Mouse (Mus musculus): ENCODE measurements around the gene Prkag1.
"Not testable (repeated sequence)": the region's sequence is repeated elsewhere in the genome, so short reads cannot be mapped to it uniquely, and the experiment has no call there.

Prkag1 gene

GRCm38 (mm10) chr15:98823434-98823833, 7.9 kb downstream of the Prkag1 start:
- no peak for DNase-seq (ENCODE audit: low spot score in 2 of 2)

DNA sequence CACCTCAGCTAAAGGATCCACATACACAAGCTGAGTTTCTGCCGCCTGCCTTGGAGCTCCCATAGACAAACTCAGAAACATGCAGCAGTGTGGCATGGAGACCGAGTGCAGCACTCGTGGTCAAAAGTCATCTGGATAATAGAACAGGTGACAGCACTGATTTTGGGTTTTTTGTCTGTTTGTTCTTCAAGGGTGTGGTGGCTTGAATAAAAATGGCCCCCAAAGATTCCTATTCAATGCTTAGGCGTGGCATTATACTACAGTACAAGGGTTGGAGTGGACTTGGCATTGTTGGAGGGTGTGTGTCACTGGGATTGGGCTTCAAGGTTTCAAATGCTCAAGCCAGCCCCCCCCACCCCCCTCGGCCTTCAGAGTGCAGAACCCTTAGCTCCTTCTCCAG, 9.2 kb downstream of the Prkag1 start:
- no peak for DNase-seq (ENCODE audit: low spot score in 2 of 2)

DNA sequence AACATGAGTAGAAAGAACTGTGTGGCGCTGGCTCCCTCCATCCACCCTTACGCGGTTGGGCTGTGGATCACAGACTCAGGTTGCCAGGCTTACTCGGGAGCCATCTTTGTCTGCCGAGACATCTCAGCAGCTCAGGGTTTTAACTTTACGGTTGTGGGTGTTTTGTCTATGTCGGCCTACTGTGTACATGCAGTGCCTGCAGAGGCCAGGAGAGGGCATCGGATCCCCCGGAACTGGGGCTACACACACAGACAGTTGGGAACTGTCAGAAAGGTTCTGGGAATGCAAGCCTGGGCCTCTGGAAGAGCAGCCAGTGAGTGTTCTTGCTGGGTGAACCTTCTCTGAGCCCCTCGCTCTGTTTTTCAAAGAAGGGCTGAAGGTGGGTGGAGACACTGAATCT, 9.9 kb downstream of the Prkag1 start:
- DNase-seq (ENCODE audit: low spot score in 2 of 2): no peak

DNA sequence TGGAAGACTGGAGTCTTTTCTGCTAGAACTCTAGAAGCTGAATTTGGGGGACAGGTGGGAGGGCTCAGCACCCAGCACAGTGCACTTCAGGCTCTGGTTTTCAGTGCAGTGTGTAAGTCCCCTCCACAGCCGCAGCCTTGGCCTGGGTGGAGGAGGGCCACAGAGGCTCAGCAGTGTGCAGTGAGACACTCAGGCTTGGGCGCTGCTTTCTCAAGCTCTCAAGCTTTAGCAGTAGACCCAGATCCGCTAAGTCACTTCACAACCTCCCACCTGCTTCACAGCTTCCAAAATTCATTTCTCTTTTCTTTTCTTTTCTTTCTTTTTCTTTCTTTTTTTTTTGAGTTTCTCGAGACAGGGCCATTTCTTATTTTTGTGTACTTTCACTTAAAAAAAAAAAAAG, 10.4 kb downstream of the Prkag1 start:
- DNase-seq (ENCODE audit: low spot score in 2 of 2): no peak

DNA sequence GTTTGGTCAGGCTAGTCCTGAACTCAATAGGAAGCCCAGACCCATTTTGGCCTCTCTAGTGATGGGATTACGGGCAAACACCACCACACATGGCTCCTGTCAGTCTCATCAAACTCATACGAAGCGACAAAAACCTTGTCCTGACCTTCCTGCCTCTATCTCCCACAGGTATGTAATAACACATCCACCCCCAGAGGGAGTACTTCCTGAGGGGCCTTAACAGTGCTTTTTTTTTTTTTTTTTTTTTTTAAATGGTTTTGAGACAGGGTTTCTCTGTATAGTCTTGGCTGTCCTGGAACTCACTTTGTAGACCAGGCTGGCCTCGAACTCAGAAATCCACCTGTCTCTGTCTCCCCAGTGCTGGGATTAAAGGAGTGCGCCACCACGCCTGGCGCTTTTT, 13.2 kb downstream of the Prkag1 start:
- DNase-seq (ENCODE audit: low spot score in 2 of 2): no peak

DNA sequence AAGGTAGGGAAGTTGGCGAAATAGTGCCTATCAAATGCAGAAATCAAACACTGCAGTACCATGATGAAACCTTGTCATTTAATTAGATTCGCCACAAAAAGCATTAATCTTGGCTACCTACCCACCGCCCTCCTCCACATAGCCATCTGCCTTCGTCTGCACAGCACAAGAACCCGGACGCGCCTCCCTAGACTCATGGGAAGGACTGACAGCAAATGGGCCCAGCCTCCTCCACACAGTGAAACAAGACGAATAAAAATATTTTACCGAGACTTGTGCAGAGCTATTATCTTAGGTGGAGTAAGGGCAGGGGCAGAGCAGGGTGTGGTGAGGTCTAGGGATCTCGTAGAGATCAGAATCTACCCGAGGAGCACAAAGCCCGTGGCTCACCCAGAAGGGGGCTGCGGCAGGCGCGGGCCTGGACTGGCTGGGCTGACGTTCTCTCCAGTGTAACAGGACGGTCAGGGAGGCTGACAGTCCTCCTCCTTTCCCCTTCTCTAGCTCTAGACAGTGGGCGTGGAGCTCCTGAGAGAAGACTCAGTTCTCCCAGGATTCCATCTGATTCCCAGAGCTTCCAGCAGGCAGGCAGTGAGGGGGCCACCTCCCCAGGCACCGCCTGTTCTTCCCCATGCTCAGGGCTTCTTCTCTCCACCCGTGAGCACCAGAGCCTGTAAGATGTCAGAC, 18.4 kb downstream of the Prkag1 start:
- no peak for DNase-seq (ENCODE audit: low spot score in 2 of 2)

DNA sequence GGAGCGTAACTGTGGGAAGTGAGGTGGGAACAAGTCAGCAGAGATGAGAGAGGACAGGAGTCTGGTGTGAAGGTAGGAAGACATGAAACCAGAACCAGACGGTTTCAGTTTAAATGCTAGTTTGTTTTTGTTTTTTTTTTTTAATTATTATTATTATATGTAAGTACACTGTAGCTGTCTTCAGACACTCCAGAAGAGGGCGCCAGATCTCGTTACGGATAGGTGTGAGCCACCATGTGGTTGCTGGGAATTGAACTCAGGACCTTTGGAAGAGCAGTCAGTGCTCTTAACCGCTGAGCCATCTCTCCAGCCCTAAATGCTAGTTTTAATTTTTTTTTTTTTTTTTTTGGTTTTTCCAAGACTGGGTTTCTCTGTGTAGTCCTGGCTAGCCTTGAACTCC, 21.1 kb downstream of the Prkag1 start:
- not testable (repeated sequence) for DNase-seq (ENCODE audit: low spot score in 2 of 2)

- DNase-seq (ENCODE audit: low spot score in 2 of 2): no peak
Observed at GRCm38 (mm10) chr15:98809390-98809789, 21.9 kb downstream of the Prkag1 start, which contains the start of gene Ddn. TSS of gene Ddn (minus strand) at chr15:98809490.

GRCm38 (mm10) chr15:98808651-98809134, 22.6 kb downstream of the Prkag1 start:
- DNase-seq (ENCODE audit: low spot score in 2 of 2): no peak

DNA sequence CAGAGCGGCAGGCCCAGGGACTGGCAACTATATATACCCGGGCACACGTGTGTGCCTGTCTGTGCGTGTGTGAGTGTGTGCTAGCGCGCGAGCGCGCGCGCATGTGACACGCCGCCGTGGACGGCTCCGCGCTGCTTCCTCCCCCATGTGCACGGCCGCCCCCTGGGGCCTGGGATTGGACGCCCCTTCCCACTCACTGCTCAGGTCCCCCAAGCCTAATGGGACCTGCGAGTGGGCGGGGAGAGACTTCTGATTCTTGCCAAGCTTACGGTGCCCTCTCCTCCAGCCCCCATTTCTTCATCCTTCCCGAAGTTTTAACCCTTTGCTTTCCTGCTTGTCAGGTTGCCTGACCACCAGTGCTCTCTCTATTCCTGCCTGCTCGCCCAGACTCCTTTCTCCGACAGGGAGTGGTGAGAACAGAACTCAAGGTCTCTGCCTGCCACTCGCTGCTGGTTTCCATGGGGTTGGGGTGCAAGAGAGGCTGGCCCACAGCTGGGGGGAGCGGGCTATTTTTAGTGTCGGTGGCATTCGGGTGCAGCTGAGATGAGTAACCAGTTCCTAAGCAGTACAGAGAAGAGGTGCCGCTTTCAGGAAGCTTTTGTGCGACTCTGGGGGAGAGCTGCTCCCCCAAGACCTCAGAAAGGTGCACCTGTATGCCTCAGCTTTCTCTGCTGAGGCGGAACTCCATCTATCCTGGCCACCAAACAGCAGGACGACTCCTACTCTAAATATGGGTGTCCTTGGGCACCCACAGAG, 23.2 kb downstream of the Prkag1 start:
- no peak for DNase-seq (ENCODE audit: low spot score in 2 of 2)

GRCm38 (mm10) chr15:98806809-98807770, 24.2 kb downstream of the Prkag1 start:
- DNase-seq (ENCODE audit: low spot score in 2 of 2): peak in 1 of 2 experiments; percentile 73

DNA sequence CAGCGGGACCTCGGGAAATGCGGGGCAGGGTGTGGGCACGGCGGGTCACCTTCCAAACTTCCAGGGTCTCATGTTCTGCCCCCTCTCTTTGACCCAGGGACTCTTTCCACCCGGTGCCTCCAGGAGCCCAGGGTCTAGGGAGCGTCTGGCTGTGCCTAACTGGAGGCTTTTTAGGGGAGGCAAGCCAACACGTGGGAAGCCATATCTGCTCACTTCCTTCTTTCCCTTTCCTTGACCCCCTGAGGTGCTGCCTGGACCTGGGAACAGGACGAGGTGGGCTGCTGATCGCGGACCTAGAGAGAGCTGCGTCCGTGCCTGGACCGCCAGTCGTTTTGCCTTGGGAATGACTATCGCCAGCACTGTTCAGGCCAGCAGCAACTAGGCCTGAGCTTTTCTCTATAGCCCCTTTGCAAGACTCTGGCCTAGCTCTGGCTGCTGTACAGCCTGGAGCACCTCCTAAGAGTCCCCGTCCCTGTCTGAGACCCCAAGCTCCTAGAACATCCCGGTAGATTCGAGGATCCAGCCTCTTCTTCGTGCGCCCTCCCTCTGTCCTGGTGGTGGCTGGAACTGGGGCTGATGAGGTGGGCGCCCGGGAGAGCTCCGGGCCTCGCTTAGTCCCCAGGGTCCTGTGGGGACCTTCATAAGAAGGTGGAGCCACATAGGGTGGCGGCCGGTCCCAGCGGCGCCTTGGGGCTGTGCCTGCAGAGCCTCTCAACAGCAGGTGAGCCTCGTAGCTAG, 25.1 kb downstream of the Prkag1 start:
- no peak for DNase-seq (ENCODE audit: low spot score in 2 of 2)

- peak; percentile 56 to 80 for DNase-seq (ENCODE audit: low spot score in 2 of 2)
Observed at GRCm38 (mm10) chr15:98805324-98806040, 25.8 kb downstream of the Prkag1 start.

- peak; percentile 76 to 93 for DNase-seq (ENCODE audit: low spot score in 2 of 2)
Observed at GRCm38 (mm10) chr15:98804054-98804453, 27.3 kb downstream of the Prkag1 start.

GRCm38 (mm10) chr15:98802926-98803325, 28.4 kb downstream of the Prkag1 start:
- no peak for DNase-seq (ENCODE audit: low spot score in 2 of 2)

DNA sequence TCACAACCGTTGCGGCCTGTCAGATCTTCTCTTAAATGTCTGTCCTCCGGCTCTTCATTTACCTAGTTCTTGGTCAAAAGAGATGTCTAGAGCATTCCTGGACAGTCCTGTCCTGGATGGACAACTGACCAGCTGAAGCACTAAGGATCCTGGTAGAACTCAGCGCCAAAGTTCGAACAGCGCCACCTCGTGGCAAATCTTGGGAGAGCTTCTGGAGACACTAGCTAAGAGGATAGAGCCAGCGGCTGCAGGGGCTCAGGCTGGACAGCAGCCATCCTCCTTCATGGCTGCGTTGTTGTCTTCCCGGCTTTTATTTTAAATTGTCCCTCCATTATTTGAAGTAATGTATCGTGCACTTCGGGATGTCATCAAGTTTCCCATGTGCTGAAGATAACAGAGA, 31.9 kb downstream of the Prkag1 start:
- DNase-seq (ENCODE audit: low spot score in 2 of 2): peak; percentile 72 to 93

- no peak for DNase-seq (ENCODE audit: low spot score in 2 of 2)
Observed at GRCm38 (mm10) chr15:98798903-98799302, 32.4 kb downstream of the Prkag1 start.

DNA sequence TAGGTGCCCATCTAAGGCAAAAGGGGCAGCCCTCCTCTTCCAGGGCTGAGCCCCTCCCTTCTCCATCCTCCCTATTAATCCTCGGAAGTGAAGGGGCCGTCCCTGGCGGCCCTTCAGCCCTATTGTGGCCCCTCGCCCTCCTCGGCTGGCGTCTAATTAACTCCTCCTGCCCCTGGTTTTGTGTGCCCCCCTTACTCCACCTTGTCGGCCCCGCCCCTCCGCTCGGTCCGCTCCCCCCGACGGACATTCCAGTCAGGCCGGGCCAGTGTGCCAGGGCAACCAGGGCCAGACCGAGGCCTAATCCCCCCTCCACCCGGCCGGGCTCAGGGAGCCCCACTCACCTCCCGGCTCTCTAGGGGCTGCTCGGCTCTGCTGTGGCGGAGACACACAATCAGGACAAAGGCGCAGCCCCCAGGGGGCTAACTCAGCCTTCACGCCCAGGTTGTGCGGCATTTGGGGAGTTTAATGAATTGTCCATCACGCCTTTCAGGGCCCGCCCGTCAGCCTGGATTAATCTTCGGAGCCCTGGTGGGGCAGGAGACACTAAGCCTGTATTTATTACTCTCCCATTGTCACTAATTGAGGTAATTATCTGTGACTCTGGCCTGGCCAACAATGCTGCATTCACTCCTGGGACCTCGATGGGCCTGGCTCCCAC, 33.4 kb downstream of the Prkag1 start:
- DNase-seq (ENCODE audit: low spot score in 2 of 2): no peak

DNA sequence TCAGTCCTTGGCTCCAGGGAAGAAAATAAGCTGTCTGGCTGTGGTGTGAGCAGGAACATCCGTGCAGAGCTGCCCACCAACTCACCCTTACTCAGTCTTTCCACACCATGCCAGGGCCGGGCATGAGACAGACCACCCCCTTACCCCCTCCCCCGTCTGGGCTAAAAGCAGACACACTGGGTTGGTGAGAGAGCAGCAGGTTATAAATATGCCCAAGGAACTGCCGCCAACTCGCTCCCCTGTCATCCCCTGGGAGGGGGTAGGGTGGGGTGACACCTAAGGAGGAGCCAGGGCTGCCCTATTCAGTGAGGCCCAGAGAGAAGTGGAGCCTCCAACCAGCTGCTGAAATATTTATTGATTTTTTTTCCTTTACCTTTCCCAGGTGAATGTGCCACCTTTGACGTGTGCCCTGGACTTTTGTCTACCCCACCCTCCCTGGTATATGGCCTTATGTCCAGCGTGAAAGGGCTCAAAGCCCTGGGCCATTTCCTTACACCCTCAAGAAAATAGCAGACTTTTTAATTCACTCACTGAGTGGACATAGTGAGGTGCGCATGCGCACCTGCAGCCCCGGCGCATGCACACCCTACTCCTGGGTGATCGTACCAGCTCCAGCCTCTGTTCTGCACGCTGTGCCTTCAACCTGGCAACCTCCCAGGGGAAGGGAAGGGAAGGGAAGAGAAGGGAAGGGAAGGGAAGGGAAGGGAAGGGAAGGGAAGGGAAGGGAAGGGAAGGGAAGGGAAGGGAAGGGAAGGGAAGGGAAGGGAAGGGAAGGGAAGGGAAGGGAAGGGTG, 34.3 kb downstream of the Prkag1 start:
- no peak for DNase-seq (ENCODE audit: low spot score in 2 of 2)
